Mouse (Mus musculus): ENCODE results near the gene Mb21d2. TPM values are rescaled to one million over a fixed set of nuclear protein-coding genes. Genes with fewer than 3 reads are reported as not detected.

The Mb21d2 gene
- total and polyA plus RNA-seq, 3 experiments = 7.7 to 8.3 (median 8.2) TPM

DNA sequence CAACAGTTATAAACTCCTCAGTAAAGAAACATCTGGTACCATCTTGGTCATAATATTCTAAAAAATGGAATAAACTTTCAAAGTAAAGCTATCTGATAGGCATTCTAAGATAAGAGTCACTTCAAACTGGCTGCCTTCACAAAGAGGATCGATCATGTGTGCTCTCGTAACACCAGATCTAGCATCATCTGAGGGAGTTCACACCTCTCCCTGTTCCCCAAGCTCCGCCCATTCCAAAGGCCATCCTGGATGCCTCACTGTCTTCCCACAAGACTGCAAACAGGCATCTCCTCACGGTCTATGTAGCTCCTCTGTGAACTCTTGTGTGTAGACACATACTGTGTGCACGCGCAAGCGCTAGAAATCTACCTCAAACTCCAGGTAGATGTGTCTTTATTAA, 32.9 kb downstream of the Mb21d2 start:
- Histone ChIP-seq H3K27me3 (ENCODE audit: control insufficient read depth, insufficient read depth, low read length) (no peaks in the 10 kb centered on the region), H3K4me3 (no peak overlapping the region), H3K36me3 (ENCODE audit: control insufficient read depth, insufficient read depth, low read length) (no peaks in the 10 kb centered on the region), H3K79me2 (replicated peaks; ENCODE audit: control insufficient read depth, insufficient read depth, low read length) (no peaks in the 10 kb centered on the region), H3K27ac (no peak overlapping the region), H3K4me1 (ENCODE audit: control insufficient read depth, insufficient read depth, low read length) (peaks cover 8% of the 10 kb centered on the region), H3K9ac (ENCODE audit: low read depth, low read length) (no peak overlapping the region)
- 98% methylated on average over 7 of the region's 7 CpGs for WGBS
- DNase-seq = no peak
- TF ChIP-seq POLR2A (IDR thresholded peaks at IDR 0.05; ENCODE audit: insufficient read depth, low read depth, low read length) = no peak
- no peak for TF ChIP-seq CTCF (IDR thresholded peaks at IDR 0.05)
- TF ChIP-seq EP300 (IDR thresholded peaks at IDR 0.05; ENCODE audit: insufficient read depth, low read depth, low read length) = no peak
- intact Hi-C loops (cut with DNase I) = no loop called here

DNA sequence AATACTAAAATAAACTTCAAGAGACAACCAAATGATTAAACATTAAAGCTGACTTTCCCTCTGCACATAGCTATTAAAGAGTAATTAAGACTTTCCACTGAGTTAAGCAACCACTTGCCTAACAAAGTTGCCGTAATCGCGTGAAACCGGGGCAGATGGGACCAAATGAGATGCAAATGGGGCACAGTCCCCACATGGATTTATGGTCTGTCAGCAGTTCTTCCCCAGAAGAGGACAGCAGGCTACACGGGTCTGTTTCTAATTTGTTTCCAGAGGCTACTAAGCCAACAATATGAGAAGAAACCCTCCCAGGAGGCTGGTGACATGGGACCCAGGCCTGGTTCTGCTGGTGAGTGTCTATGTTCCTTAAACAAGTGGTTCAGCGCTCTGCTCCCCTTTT, 34.6 kb downstream of the Mb21d2 start:
- DNase-seq = no peak
- no peaks in the 10 kb centered on the region for H3K27me3 ChIP-seq (ENCODE audit: control insufficient read depth, insufficient read depth, low read length)
- H3K36me3 ChIP-seq (ENCODE audit: control insufficient read depth, insufficient read depth, low read length) = no peaks in the 10 kb centered on the region
- peaks cover 8% of the 10 kb centered on the region for H3K4me1 ChIP-seq (ENCODE audit: control insufficient read depth, insufficient read depth, low read length)
- no peak overlapping the region for H3K27ac ChIP-seq
- intact Hi-C loops (cut with DNase I) = no loop called here
- TF ChIP-seq POLR2A (IDR thresholded peaks at IDR 0.05; ENCODE audit: insufficient read depth, low read depth, low read length) (no peak), CTCF (IDR thresholded peaks at IDR 0.05) (no peak), EP300 (IDR thresholded peaks at IDR 0.05; ENCODE audit: insufficient read depth, low read depth, low read length) (no peak)
- H3K79me2 ChIP-seq (replicated peaks; ENCODE audit: control insufficient read depth, insufficient read depth, low read length) = no peaks in the 10 kb centered on the region
- WGBS = 90% methylated on average over 6 of the region's 6 CpGs
- no peak overlapping the region for H3K4me3 ChIP-seq
- no peak overlapping the region for H3K9ac ChIP-seq (ENCODE audit: low read depth, low read length)

DNA sequence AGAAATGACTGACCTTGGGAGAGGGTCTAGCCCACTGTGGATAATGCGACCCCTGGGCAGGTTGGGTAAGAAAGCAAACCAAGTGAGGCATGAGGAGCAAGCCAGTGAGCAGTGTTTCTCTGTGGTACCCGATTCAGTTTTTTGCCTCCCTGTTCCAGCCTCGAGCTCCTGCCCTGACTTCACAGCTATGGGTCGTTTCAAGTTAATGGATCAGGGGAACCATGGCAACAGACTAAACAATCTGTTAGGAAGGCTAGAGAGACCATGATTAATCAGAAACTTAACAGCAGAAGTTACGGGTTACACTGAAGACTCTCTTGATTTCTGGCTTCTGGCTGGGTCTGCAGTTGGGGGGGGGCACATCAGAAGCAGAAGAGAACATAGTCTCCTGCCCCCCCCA, 36.2 kb downstream of the Mb21d2 start:
- H3K9ac ChIP-seq (ENCODE audit: low read depth, low read length) = no peak overlapping the region
- H3K27me3 ChIP-seq (ENCODE audit: control insufficient read depth, insufficient read depth, low read length) = no peaks in the 10 kb centered on the region
- no peak overlapping the region for H3K4me3 ChIP-seq
- TF ChIP-seq EP300 (IDR thresholded peaks at IDR 0.05; ENCODE audit: insufficient read depth, low read depth, low read length) (no peak), CTCF (IDR thresholded peaks at IDR 0.05) (no peak), POLR2A (IDR thresholded peaks at IDR 0.05; ENCODE audit: insufficient read depth, low read depth, low read length) (no peak)
- H3K79me2 ChIP-seq (replicated peaks; ENCODE audit: control insufficient read depth, insufficient read depth, low read length) = no peaks in the 10 kb centered on the region
- no peaks in the 10 kb centered on the region for H3K36me3 ChIP-seq (ENCODE audit: control insufficient read depth, insufficient read depth, low read length)
- peaks cover 3% of the 10 kb centered on the region for H3K4me1 ChIP-seq (ENCODE audit: control insufficient read depth, insufficient read depth, low read length)
- 70% methylated on average over 5 of the region's 5 CpGs for WGBS
- H3K27ac ChIP-seq = no peak overlapping the region
- no peak for DNase-seq
- intact Hi-C loops (cut with DNase I) = no loop called here

DNA sequence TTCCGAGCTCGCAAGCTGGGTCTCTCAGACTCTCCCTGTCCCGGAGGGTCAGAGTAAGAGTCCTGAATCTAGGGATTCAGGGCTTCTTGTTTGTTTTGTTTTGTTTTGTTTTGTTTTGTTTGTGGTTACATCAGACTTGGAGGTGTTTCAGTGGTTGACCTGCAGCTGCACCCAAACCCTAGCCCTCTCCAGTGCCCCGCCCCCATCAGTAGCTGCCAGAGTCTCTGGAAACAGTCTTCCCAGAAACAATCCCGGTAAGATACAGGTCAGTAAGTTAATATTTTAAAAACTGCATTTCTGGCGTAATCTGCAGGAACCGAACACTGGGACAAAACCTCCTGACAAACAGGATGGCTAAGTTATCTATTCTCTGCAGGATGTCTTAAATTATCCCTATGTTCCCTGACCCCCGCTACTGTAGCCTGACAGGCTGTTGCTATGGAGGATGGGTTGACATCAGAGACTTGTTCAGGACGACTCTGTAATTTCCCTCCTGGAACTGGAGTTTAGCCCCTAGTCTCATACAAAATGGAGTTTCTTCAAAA, 43.2 kb downstream of the Mb21d2 start:
- Histone ChIP-seq H3K4me3 (no peak overlapping the region), H3K9ac (ENCODE audit: low read depth, low read length) (no peak overlapping the region), H3K79me2 (replicated peaks; ENCODE audit: control insufficient read depth, insufficient read depth, low read length) (no peaks in the 10 kb centered on the region), H3K4me1 (ENCODE audit: control insufficient read depth, insufficient read depth, low read length) (peaks cover 3% of the 10 kb centered on the region), H3K27ac (no peak overlapping the region), H3K36me3 (ENCODE audit: control insufficient read depth, insufficient read depth, low read length) (no peaks in the 10 kb centered on the region), H3K27me3 (ENCODE audit: control insufficient read depth, insufficient read depth, low read length) (no peaks in the 10 kb centered on the region)
- 72% methylated on average over 9 of the region's 9 CpGs for WGBS
- intact Hi-C loops (cut with DNase I) = no loop called here
- DNase-seq = no peak
- TF ChIP-seq POLR2A (IDR thresholded peaks at IDR 0.05; ENCODE audit: insufficient read depth, low read depth, low read length) (no peak), CTCF (IDR thresholded peaks at IDR 0.05) (no peak), EP300 (IDR thresholded peaks at IDR 0.05; ENCODE audit: insufficient read depth, low read depth, low read length) (no peak)

- H3K4me1 ChIP-seq (ENCODE audit: control insufficient read depth, insufficient read depth, low read length) = peaks cover 5% of the 10 kb centered on the region
- intact Hi-C loops (cut with DNase I) = no loop called here
- H3K79me2 ChIP-seq (replicated peaks; ENCODE audit: control insufficient read depth, insufficient read depth, low read length) = no peaks in the 10 kb centered on the region
- H3K36me3 ChIP-seq (ENCODE audit: control insufficient read depth, insufficient read depth, low read length) = no peaks in the 10 kb centered on the region
- no peak for TF ChIP-seq POLR2A (IDR thresholded peaks at IDR 0.05; ENCODE audit: insufficient read depth, low read depth, low read length)
- no peak for TF ChIP-seq EP300 (IDR thresholded peaks at IDR 0.05; ENCODE audit: insufficient read depth, low read depth, low read length)
- TF ChIP-seq CTCF (IDR thresholded peaks at IDR 0.05) = no peak
- no peak for DNase-seq
- H3K4me3 ChIP-seq = no peak overlapping the region
- no peaks in the 10 kb centered on the region for H3K27me3 ChIP-seq (ENCODE audit: control insufficient read depth, insufficient read depth, low read length)
- 89% methylated on average over 8 of the region's 8 CpGs for WGBS
- no peak overlapping the region for H3K27ac ChIP-seq
- H3K9ac ChIP-seq (ENCODE audit: low read depth, low read length) = no peak overlapping the region
Measured at GRCm38 (mm10) chr16:28885474-28885873, 44.0 kb downstream of the Mb21d2 start.

DNA sequence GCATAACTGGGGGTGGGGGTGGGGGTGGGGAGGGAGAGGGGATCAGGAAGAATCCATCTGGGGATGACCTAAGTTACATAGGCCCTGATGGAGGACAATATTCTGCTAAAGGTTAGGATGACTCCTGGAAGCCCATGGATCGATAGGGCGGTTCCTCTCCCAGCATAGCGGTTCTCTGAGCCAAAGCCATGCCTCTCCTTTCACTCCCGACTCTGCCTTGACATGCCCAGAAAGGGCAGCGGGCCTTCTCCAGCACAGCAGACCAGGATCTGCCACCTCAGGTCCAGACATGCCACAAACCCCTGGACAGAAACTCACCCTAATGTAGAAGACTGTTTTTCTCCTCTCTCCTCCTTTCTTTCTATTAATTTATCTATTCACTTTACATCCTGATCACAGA, 44.8 kb downstream of the Mb21d2 start:
- Histone ChIP-seq H3K4me3 (no peak overlapping the region), H3K27ac (no peak overlapping the region), H3K36me3 (ENCODE audit: control insufficient read depth, insufficient read depth, low read length) (no peaks in the 10 kb centered on the region), H3K4me1 (ENCODE audit: control insufficient read depth, insufficient read depth, low read length) (peaks cover 5% of the 10 kb centered on the region), H3K79me2 (replicated peaks; ENCODE audit: control insufficient read depth, insufficient read depth, low read length) (no peaks in the 10 kb centered on the region), H3K9ac (ENCODE audit: low read depth, low read length) (no peak overlapping the region), H3K27me3 (ENCODE audit: control insufficient read depth, insufficient read depth, low read length) (no peaks in the 10 kb centered on the region)
- WGBS = 90% methylated on average over 5 of the region's 5 CpGs
- DNase-seq = no peak
- no peak for TF ChIP-seq EP300 (IDR thresholded peaks at IDR 0.05; ENCODE audit: insufficient read depth, low read depth, low read length)
- TF ChIP-seq CTCF (IDR thresholded peaks at IDR 0.05) = no peak
- no peak for TF ChIP-seq POLR2A (IDR thresholded peaks at IDR 0.05; ENCODE audit: insufficient read depth, low read depth, low read length)
- intact Hi-C loops (cut with DNase I) = loop anchor here (5.0 kb wide), 1 partner anchor 43 kb away; the partner anchor contains the start of gene Mb21d2

Measured in heart, adult 2 months (tissue).